Mouse (Mus musculus) MEL (cell line): Measurements from ENCODE around the gene Gas7. TPM values are rescaled to one million over a fixed set of nuclear protein-coding genes. Genes with fewer than 3 reads are reported as not detected.

Source experiments
- DNase-seq: peaks from one replicate; pipeline ENCODE4 v3.0.0; 2011; ENCODE audit warnings: low read depth, low spot score
- H3K27ac ChIP-seq: 2 replicates; pipeline ENCODE4 v1.5.1; 2012; ENCODE audit warnings: low read depth, mild to moderate bottlenecking, control low read depth, low read length, moderate library complexity; ENCODE audit not compliant: control insufficient read depth
- H3K27me3 ChIP-seq, 2 experiments: fragments of 150-350 bp in 1 of 2; sonication (generic) in 1 of 2; 2 replicates each; pipeline ENCODE4 v1.6.1; 2012; ENCODE audit warnings: low read length in 2 of 2, mild to moderate bottlenecking in 2 of 2, improper control_type of control experiment in 1 of 2, moderate library complexity in 1 of 2; ENCODE audit not compliant: insufficient read depth in 2 of 2, control insufficient read depth in 1 of 2
- H3K36me3 ChIP-seq, 2 experiments: 2 replicates each; pipeline ENCODE4 v1.6.1; 2012 to 2014; ENCODE audit warnings: low read length in 2 of 2, improper control_type of control experiment in 1 of 2, inconsistent platforms in 1 of 2, mild to moderate bottlenecking in 1 of 2; ENCODE audit not compliant: insufficient read depth in 2 of 2, control insufficient read depth in 1 of 2
- H3K4me1 ChIP-seq, 2 experiments: fragments of 150-350 bp in 1 of 2; sonication (generic) in 1 of 2; 2 replicates each; pipeline ENCODE4 v1.6.1; 2012; ENCODE audit warnings: low read length in 2 of 2, improper control_type of control experiment in 1 of 2, mild to moderate bottlenecking in 1 of 2; ENCODE audit not compliant: insufficient read depth in 2 of 2, control insufficient read depth in 1 of 2
- H3K4me3 ChIP-seq, 2 experiments: fragments of 150-350 bp in 1 of 2; sonication (generic) in 1 of 2; 2 replicates each; pipeline ENCODE4 v1.5.1; 2012; ENCODE audit warnings: low read depth in 2 of 2, low read length in 2 of 2, mild to moderate bottlenecking in 2 of 2, moderate library complexity in 2 of 2, control low read depth in 1 of 2, improper control_type of control experiment in 1 of 2; ENCODE audit not compliant: control insufficient read depth in 1 of 2, insufficient read depth in 1 of 2
- H3K79me2 ChIP-seq: 2 replicates; pipeline ENCODE4 v1.6.1; 2012; ENCODE audit warnings: mild to moderate bottlenecking, low read length, moderate library complexity; ENCODE audit not compliant: control insufficient read depth, poor library complexity, insufficient read depth
- H3K9ac ChIP-seq: 2 replicates; pipeline ENCODE4 v1.6.1; 2012; ENCODE audit warnings: low read depth, mild to moderate bottlenecking, control low read depth, low read length, moderate library complexity; ENCODE audit not compliant: control insufficient read depth, poor library complexity, severe bottlenecking
- H3K9me3 ChIP-seq: fragments of 150-350 bp; sonication (generic); replicated peaks from 2 replicates; pipeline ENCODE4 v1.6.1; 2012; ENCODE audit warnings: mild to moderate bottlenecking, low read length, improper control_type of control experiment, moderate library complexity; ENCODE audit not compliant: insufficient read depth
- BHLHE40 ChIP-seq: IDR thresholded peaks from 2 replicates; pipeline ENCODE4 v1.6.1; 2012; ENCODE audit warnings: low read depth, mild to moderate bottlenecking, inconsistent platforms, low read length, improper control_type of control experiment, borderline replicate concordance
- CHD1 ChIP-seq: IDR thresholded peaks from 2 replicates; pipeline ENCODE4 v1.6.1; 2012; ENCODE audit warnings: low read depth, mild to moderate bottlenecking, inconsistent platforms, low read length, improper control_type of control experiment
- CHD2 ChIP-seq: IDR thresholded peaks from 2 replicates; pipeline ENCODE4 v1.6.1; 2011; ENCODE audit warnings: low read length, improper control_type of control experiment
- E2F4 ChIP-seq: IDR thresholded peaks from 2 replicates; pipeline ENCODE4 v1.6.1; 2011; ENCODE audit warnings: low read depth, low read length, improper control_type of control experiment, borderline replicate concordance
- ELF1 ChIP-seq: IDR thresholded peaks from 2 replicates; pipeline ENCODE4 v1.6.1; 2014; ENCODE audit warnings: low read depth, mild to moderate bottlenecking, inconsistent platforms, low read length, improper control_type of control experiment, moderate library complexity
- EP300 ChIP-seq, 2 experiments: IDR thresholded peaks; 2 replicates each; pipeline ENCODE4 v1.6.1; 2011; ENCODE audit warnings: improper control_type of control experiment in 2 of 2, low read length in 2 of 2, low read depth in 1 of 2, mild to moderate bottlenecking in 1 of 2
- GABPA ChIP-seq: IDR thresholded peaks from 2 replicates; pipeline ENCODE4 v1.6.1; 2012; ENCODE audit warnings: low read depth, mild to moderate bottlenecking, inconsistent platforms, low read length, improper control_type of control experiment, moderate library complexity
- GATA1 ChIP-seq: IDR thresholded peaks from 2 replicates; pipeline ENCODE4 v1.6.1; 2011; ENCODE audit warnings: low read depth, low read length, improper control_type of control experiment
- HCFC1 ChIP-seq: IDR thresholded peaks from 2 replicates; pipeline ENCODE4 v1.6.1; 2012; ENCODE audit warnings: low read depth, mild to moderate bottlenecking, inconsistent platforms, low read length, improper control_type of control experiment, moderate library complexity
- JUND ChIP-seq: IDR thresholded peaks from 2 replicates; pipeline ENCODE4 v1.6.1; 2011; ENCODE audit warnings: low read depth, mild to moderate bottlenecking, improper control_type of control experiment, low read length
- MAX ChIP-seq: IDR thresholded peaks from 2 replicates; pipeline ENCODE4 v1.6.1; 2011; ENCODE audit warnings: low read length, improper control_type of control experiment
- MAZ ChIP-seq: IDR thresholded peaks from 2 replicates; pipeline ENCODE4 v1.6.1; 2012; ENCODE audit warnings: low read depth, mild to moderate bottlenecking, inconsistent platforms, low read length, improper control_type of control experiment
- MEF2A ChIP-seq: IDR thresholded peaks from 2 replicates; pipeline ENCODE4 v1.6.1; 2014; ENCODE audit warnings: low read depth, mild to moderate bottlenecking, inconsistent platforms, low read length, improper control_type of control experiment; ENCODE audit not compliant: poor library complexity, insufficient replicate concordance, severe bottlenecking; ENCODE audit errors: extremely low read depth
- MXI1 ChIP-seq: IDR thresholded peaks from 2 replicates; pipeline ENCODE4 v1.6.1; 2011; ENCODE audit warnings: mild to moderate bottlenecking, low read depth, low read length, improper control_type of control experiment
- MYB ChIP-seq: IDR thresholded peaks from 2 replicates; pipeline ENCODE4 v1.6.1; 2011; ENCODE audit warnings: mild to moderate bottlenecking, low read depth, low read length, improper control_type of control experiment
- MYC ChIP-seq: IDR thresholded peaks from 2 replicates; pipeline ENCODE4 v1.6.1; 2011; ENCODE audit warnings: low read depth, mild to moderate bottlenecking, low read length, improper control_type of control experiment, moderate library complexity
- POLR2A ChIP-seq, 2 experiments: IDR thresholded peaks; 2 replicates each; pipeline ENCODE4 v1.6.1; 2011 to 2012; ENCODE audit warnings: low read length in 2 of 2, mild to moderate bottlenecking in 2 of 2, control low read depth in 1 of 2, improper control_type of control experiment in 1 of 2, low read depth in 1 of 2, moderate library complexity in 1 of 2; ENCODE audit not compliant: control insufficient read depth in 1 of 2, insufficient read depth in 1 of 2, poor library complexity in 1 of 2
- POLR2AphosphoS5 ChIP-seq: IDR thresholded peaks from 2 replicates; pipeline ENCODE4 v1.6.1; 2012; ENCODE audit warnings: low read depth, borderline replicate concordance, mild to moderate bottlenecking, inconsistent platforms, low read length, moderate library complexity, mixed read lengths
- SMC3 ChIP-seq: IDR thresholded peaks from 2 replicates; pipeline ENCODE4 v1.6.1; 2011; ENCODE audit warnings: low read depth, low read length, improper control_type of control experiment
- TAL1 ChIP-seq: IDR thresholded peaks from 2 replicates; pipeline ENCODE4 v1.6.1; 2012; ENCODE audit warnings: mild to moderate bottlenecking, inconsistent platforms, low read length, moderate library complexity, mixed read lengths
- TCF12 ChIP-seq: IDR thresholded peaks from 2 replicates; pipeline ENCODE4 v1.6.1; 2014; ENCODE audit warnings: low read depth, mild to moderate bottlenecking, inconsistent platforms, low read length, improper control_type of control experiment, moderate library complexity
- UBTF ChIP-seq: IDR thresholded peaks from 2 replicates; pipeline ENCODE4 v1.6.1; 2012; ENCODE audit warnings: low read depth, mild to moderate bottlenecking, inconsistent platforms, low read length, improper control_type of control experiment, moderate library complexity, borderline replicate concordance; ENCODE audit not compliant: insufficient read depth
- USF2 ChIP-seq, 2 experiments: IDR thresholded peaks; 2 replicates each; pipeline ENCODE4 v1.6.1; 2011 to 2012; ENCODE audit warnings: improper control_type of control experiment in 2 of 2, low read length in 2 of 2, borderline replicate concordance in 1 of 2, inconsistent platforms in 1 of 2, low read depth in 1 of 2, mild to moderate bottlenecking in 1 of 2; ENCODE audit not compliant: insufficient read depth in 1 of 2
- polyA plus RNA-seq, 2 experiments: library from polyadenylated mRNA; stranded (reverse) in 1 of 2; unstranded in 1 of 2; fragments of >175 nt in 1 of 2; fragments of >200 nt in 1 of 2; gene quantifications; 2 replicates each; pipeline versions ENCODE4 v1.2.1 to v1.2.4; 2012; ENCODE audit warnings: low replicate concordance in 2 of 2, low read depth in 1 of 2; ENCODE audit not compliant: insufficient read length in 2 of 2, insufficient read depth in 1 of 2, missing spikeins in 1 of 2
- total RNA-seq: library from RNA; depleted of rRNA; stranded (reverse); fragments of 300-350 nt; gene quantifications from 2 replicates; pipeline ENCODE4 v1.2.3, GENCODE M21; 2012

Gene Gas7
- total and polyA plus RNA-seq, 3 experiments, result 0.04 TPM; not detected in 2

- no peak overlapping the region for H3K9ac ChIP-seq
- no peak overlapping the region for H3K4me3 ChIP-seq
- H3K27ac ChIP-seq, result no peak overlapping the region
- no peaks in the 10 kb centered on the region for H3K4me1 ChIP-seq
- no peaks in the 10 kb centered on the region for H3K36me3 ChIP-seq
- no peak for TF ChIP-seq MXI1
- no peak for TF ChIP-seq POLR2AphosphoS5
- TF ChIP-seq CHD2, result no peak
- TF ChIP-seq BHLHE40, result no peak
- no peak for TF ChIP-seq MEF2A
- TF ChIP-seq MYB, result no peak
- no peak for TF ChIP-seq CHD1
- no peak for TF ChIP-seq TAL1
- no peak for TF ChIP-seq HCFC1
- no peak for TF ChIP-seq JUND
- TF ChIP-seq, all 39 proteins: peak for 0
- Histone ChIP-seq H3K9me3 (no peaks in the 10 kb centered on the region), H3K79me2 (no peaks in the 10 kb centered on the region), H3K27me3 (no peaks in the 10 kb centered on the region)
- DNase-seq, result no peak
These were observed 3.7 kb upstream of the Gas7 start for GRCm38 (mm10) chr11:67451525-67451924.

DNA sequence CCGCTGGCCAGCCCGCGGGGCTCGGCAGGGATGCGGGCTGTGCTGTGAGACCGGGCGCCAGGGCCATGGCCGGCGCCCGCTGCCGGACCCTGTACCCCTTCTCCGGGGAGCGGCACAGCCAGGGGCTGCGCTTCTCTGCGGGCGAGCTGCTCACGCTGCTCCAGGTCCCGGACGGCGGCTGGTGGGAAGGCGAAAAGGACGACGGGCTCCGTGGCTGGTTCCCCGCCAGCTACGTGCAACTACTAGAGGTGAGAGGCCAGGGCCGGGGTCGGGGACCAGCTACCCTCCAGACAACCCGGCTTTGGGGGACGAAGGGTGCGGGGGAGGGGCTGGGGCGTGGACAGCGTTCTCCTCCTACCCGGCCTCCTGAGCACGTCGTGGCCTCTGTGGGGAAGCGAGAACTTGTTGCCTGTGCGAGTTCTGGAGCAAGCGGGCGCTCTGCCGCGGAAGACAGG, 317 bp downstream of the Gas7 start:
- Histone ChIP-seq H3K4me1 (no peaks in the 10 kb centered on the region), H3K79me2 (no peaks in the 10 kb centered on the region), H3K9me3 (no peaks in the 10 kb centered on the region), H3K27me3 (no peaks in the 10 kb centered on the region), H3K27ac (no peak overlapping the region), H3K4me3 (no peak overlapping the region), H3K36me3 (no peaks in the 10 kb centered on the region), H3K9ac (no peak overlapping the region)
- no peak for DNase-seq
- TF ChIP-seq ELF1 (no peak), TCF12 (no peak), UBTF (no peak), JUND (no peak), EP300 (IDR thresholded peaks at IDR 0.05; ENCODE audit: low read depth in 1 of 2, low read length in 2 of 2) (no peak), USF2 (IDR thresholded peaks at IDR 0.05; ENCODE audit: borderline replicate concordance in 1 of 2, insufficient read depth in 1 of 2, low read depth in 1 of 2, low read length in 2 of 2) (no peak), POLR2A (IDR thresholded peaks at IDR 0.05; ENCODE audit: control insufficient read depth in 1 of 2, insufficient read depth in 1 of 2, low read depth in 1 of 2, low read length in 2 of 2, poor library complexity in 1 of 2) (no peak), MAZ (no peak), MAX (no peak), POLR2AphosphoS5 (no peak), MYC (no peak), GATA1 (no peak), MYB (no peak), GABPA (no peak), E2F4 (no peak), SMC3 (no peak)
